Mouse (Mus musculus): ENCODE data around the gene Zfp451.

DNA sequence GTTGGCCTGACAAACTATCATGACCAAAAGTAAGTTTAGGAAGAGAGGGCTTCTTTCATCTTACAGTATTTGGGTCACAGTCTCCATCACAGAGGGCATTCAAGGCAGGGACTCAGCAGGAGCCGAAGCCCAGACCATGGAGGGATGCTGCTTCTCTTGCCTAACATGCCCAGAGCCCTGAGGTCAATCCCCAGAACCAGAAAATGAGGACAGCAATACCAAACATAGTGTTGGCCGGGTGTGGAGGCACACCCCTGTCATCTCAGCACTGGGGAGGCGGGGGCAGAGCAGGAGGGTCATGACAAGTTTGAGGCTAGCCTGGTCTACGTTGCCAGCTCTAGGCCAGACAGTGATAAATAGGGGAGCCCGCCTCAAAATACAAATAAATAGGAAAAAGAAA lies 89.3 kb downstream of the Zfp451 start:
- no peak for TF ChIP-seq CTCF (IDR thresholded peaks at IDR 0.05; ENCODE audit: low read depth, low read length)
- no peak for TF ChIP-seq TAL1 (conservative IDR thresholded peaks at IDR 0.05; ENCODE audit: low read depth, low read length)
